Mouse (Mus musculus) ES-Bruce4 (cell line): ENCODE measurements around the gene Catip. TPM values are rescaled to one million over a fixed set of nuclear protein-coding genes. Genes with fewer than 3 reads are reported as not detected.

ENCODE experiments used
- H3K27ac ChIP-seq: 2 replicates; pipeline ENCODE4 v1.5.1; 2012; ENCODE audit warnings: low read length, inconsistent platforms; ENCODE audit not compliant: insufficient read depth
- H3K27me3 ChIP-seq: 2 replicates; pipeline ENCODE4 v1.6.1; 2012; ENCODE audit warnings: mild to moderate bottlenecking, low read length, inconsistent platforms; ENCODE audit not compliant: control insufficient read depth, poor library complexity, insufficient read depth, severe bottlenecking
- H3K36me3 ChIP-seq: 2 replicates; pipeline ENCODE4 v1.6.1; 2012; ENCODE audit warnings: inconsistent platforms, mild to moderate bottlenecking, low read length, moderate library complexity; ENCODE audit not compliant: control insufficient read depth, poor library complexity, insufficient read depth, severe bottlenecking
- H3K4me1 ChIP-seq: one replicate; pipeline ENCODE4 v1.8.1; 2011; ENCODE audit warnings: low read length; ENCODE audit not compliant: control insufficient read depth, insufficient read depth
- H3K4me3 ChIP-seq: 2 replicates; pipeline ENCODE4 v1.5.1; 2011; ENCODE audit warnings: low read depth, mild to moderate bottlenecking, low read length
- H3K9ac ChIP-seq: 2 replicates; pipeline ENCODE4 v1.6.1; 2012; ENCODE audit warnings: low read depth, mild to moderate bottlenecking, inconsistent platforms; ENCODE audit not compliant: poor library complexity, severe bottlenecking
- H3K9me3 ChIP-seq: replicated peaks from 2 replicates; pipeline ENCODE4 v1.6.1; 2012; ENCODE audit warnings: mild to moderate bottlenecking, low read length, inconsistent platforms; ENCODE audit not compliant: control insufficient read depth, poor library complexity, insufficient read depth, severe bottlenecking
- CTCF ChIP-seq: IDR thresholded peaks from one replicate; pipeline ENCODE4 v1.8.1; 2011; ENCODE audit warnings: low read depth, low read length
- EP300 ChIP-seq: IDR thresholded peaks from 2 replicates; pipeline ENCODE4 v1.6.1; 2011; ENCODE audit warnings: low read depth, low read length; ENCODE audit not compliant: insufficient read depth
- POLR2A ChIP-seq: IDR thresholded peaks from one replicate; pipeline ENCODE4 v1.8.1; 2011; ENCODE audit warnings: low read length; ENCODE audit not compliant: insufficient read depth
- polyA plus RNA-seq: library from polyadenylated mRNA; stranded (reverse); fragments of >200 nt; gene quantifications from 2 replicates; pipeline ENCODE4 v1.2.4, GENCODE M21; 2011; ENCODE audit warnings: low read depth; ENCODE audit not compliant: missing spikeins, insufficient read depth, insufficient read length

Catip gene
- polyA plus RNA-seq, 1 experiment: 0.75 TPM

DNA sequence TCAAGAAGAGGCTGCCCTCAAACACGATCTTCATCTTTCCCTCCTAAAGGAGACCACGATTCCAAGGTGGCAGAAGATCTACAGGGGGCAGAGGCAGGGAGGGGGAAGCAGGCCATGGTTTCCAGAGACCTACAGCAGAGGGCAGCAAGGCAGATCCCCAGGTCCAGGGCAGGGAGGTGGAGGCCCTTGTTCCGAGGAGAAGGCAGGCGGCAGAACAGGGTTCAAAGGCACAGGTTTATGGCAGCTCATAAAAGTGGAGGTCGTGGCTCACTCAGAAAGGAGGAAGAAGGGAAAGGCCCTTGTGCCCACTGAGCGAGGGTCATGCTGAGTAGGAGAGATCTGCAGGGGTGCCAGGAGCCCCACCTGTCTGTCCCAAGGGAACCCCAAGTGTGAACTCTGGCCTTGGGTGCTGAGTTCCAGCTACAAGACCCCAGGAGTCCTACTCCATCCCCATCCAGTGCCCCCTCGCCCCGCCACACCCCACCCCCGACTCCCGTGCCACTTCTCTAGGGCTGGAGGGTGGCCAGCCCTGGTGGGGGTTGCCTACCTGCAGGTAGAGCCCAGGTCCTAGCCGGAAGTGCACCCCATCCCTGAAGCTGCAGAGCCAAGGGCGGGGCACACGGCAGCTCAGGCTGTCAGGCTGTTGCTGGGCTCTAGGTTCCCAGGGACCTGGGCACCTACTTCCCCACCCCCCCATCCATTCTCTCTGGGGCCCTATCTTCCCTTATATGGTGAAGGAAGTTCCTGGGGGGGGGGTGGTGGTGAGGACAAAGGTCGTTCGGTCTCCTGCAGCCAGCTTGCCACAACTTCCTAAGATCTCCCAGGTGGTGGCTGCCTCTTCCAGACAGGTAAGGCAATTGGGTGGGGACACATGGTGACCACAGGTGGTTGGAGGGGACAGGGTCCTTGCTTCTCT, 46.9 kb downstream of the Catip start, which contains the start of gene Vil1:
Vil1 (plus strand) TSS at position 788 of the 916 bp plus-strand sequence.
- TF ChIP-seq EP300 (no peak), CTCF (no peak), POLR2A (no peak)
- H3K36me3 ChIP-seq: no peaks in the 10 kb centered on the region
- H3K9me3 ChIP-seq: no peaks in the 10 kb centered on the region
- H3K27me3 ChIP-seq: 0 out of 2 replicates have a peak, but pooled peaks cover 2% of the 10 kb centered on the region
- H3K4me1 ChIP-seq: no peaks in the 10 kb centered on the region
- no peak within 1 kb of the TSS for H3K9ac ChIP-seq
- H3K4me3 ChIP-seq: 0 out of 2 replicates have a peak within 1 kb of the TSS, but pooled peaks have one; percentile 8
- no peak within 1 kb of the TSS for H3K27ac ChIP-seq

DNA sequence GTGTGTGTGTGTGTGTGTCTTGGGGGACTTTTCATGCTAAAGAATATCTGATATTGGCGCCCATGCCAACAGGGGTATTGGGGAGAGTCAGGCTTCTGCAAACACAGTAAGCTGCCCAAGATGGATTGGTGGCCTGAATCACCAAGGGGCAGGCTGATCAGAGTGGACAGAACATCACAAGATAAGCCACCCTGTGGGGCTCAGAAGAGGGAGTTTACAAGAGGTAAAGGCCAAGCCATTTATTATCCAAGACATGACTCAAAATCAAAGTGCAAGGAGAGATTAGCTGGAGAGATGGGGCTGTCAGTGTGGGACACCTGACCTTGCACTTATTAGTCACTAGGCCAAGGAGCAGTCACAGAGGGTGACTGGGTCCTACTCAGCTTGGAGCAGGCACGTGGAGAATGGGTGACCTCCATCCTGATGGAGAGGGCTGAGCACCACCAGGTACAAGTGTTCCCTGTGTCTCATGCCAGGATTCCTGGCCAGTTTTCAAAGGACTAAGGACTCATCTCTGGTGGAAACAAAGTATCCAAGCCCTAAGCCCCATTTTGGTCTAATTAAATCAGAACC, 49.9 kb downstream of the Catip start:
- H3K9me3 ChIP-seq: no peaks in the 10 kb centered on the region
- no peaks in the 10 kb centered on the region for H3K36me3 ChIP-seq
- H3K4me3 ChIP-seq: no peak overlapping the region
- H3K27me3 ChIP-seq: 0 out of 2 replicates have a peak, but pooled peaks cover 2% of the 10 kb centered on the region
- H3K27ac ChIP-seq: no peak overlapping the region
- TF ChIP-seq EP300 (no peak), CTCF (no peak), POLR2A (no peak)
- no peaks in the 10 kb centered on the region for H3K4me1 ChIP-seq
- H3K9ac ChIP-seq: no peak overlapping the region

DNA sequence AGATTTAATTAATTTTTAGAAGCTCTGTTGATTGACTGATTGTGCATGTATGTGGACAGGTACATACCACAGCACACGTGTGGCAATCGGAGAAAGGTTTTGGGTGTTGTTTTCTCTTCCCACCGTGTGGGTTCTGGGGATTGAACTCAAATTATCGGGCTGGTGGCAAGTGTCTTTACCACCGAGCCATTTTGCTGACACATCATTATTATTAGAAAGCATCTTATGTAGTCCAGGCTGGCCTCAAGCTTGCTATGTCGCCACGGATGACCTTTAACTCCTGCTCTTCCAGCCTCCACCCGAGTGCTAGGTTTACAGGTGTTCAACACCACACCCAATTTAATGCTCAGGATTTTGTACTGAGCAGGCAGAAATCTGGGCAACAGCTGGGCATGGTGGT, 50.8 kb downstream of the Catip start:
- no peak overlapping the region for H3K9ac ChIP-seq
- no peaks in the 10 kb centered on the region for H3K9me3 ChIP-seq
- H3K4me3 ChIP-seq: no peak overlapping the region
- no peaks in the 10 kb centered on the region for H3K36me3 ChIP-seq
- H3K27ac ChIP-seq: no peak overlapping the region
- TF ChIP-seq EP300 (no peak), POLR2A (no peak), CTCF (no peak)
- 0 out of 2 replicates have a peak, but pooled peaks cover 2% of the 10 kb centered on the region for H3K27me3 ChIP-seq
- H3K4me1 ChIP-seq: no peaks in the 10 kb centered on the region

DNA sequence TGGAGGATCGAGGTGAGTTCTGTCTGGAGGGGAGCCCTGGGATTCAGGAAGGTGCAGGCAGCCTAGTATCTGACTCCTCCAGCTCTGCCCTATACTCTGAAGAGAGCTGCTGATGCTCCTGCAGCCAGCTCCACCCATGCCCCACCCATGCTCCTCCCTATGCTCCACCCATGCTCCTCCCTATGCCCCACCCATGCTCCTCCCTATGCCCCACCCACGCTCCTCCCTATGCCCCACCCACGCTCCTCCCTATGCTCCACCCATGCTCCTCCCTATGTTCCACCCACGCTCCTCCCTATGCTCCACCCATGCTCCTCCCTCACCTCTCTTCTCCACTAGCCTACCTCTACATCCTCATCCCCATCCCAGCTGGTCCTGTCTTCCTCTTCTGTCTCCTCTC, 53.2 kb downstream of the Catip start:
- no peaks in the 10 kb centered on the region for H3K36me3 ChIP-seq
- no peak overlapping the region for H3K4me3 ChIP-seq
- H3K4me1 ChIP-seq: peaks cover 6% of the 10 kb centered on the region
- TF ChIP-seq EP300: no peak
- no peak for TF ChIP-seq CTCF
- no peak for TF ChIP-seq POLR2A
- H3K27ac ChIP-seq: no peak overlapping the region
- H3K27me3 ChIP-seq: 0 out of 2 replicates have a peak, but pooled peaks cover under 1% of the 10 kb centered on the region
- no peaks in the 10 kb centered on the region for H3K9me3 ChIP-seq
- H3K9ac ChIP-seq: no peak overlapping the region

Other genes starting within 250 kb of the Catip start
- gene Tns1, start 237.7 kb upstream of the Catip start, polyA plus RNA-seq: 6.5 and 9.0 TPM in 2 replicates
- gene Rufy4, start 236.6 kb upstream of the Catip start, polyA plus RNA-seq: not detected in 2 replicates
- 0.21 and 0.27 TPM in 2 replicates for gene Cxcr2, start 208.1 kb upstream of the Catip start, polyA plus RNA-seq
- not detected in 2 replicates for gene Cxcr1, start 167.5 kb upstream of the Catip start, polyA plus RNA-seq
- gene Arpc2, start 126.0 kb upstream of the Catip start, polyA plus RNA-seq: 282 and 284 TPM in 2 replicates
- not detected in 2 replicates for gene Gpbar1, start 83.6 kb upstream of the Catip start, polyA plus RNA-seq
- 96.3 and 103 TPM in 2 replicates for gene Aamp, start 77.4 kb upstream of the Catip start, polyA plus RNA-seq
- gene Pnkd, start 77.2 kb upstream of the Catip start, polyA plus RNA-seq: 40.9 and 43.6 TPM in 2 replicates
- 58.8 and 62.2 TPM in 2 replicates for gene Tmbim1, start 56.5 kb upstream of the Catip start, polyA plus RNA-seq
- 0.94 and 1.5 TPM in 2 replicates for gene Slc11a1, start 13.1 kb downstream of the Catip start, polyA plus RNA-seq
- 28.6 and 33.6 TPM in 2 replicates for gene Ctdsp1, start 29.4 kb downstream of the Catip start, polyA plus RNA-seq
- gene Vil1, start 47.3 kb downstream of the Catip start, polyA plus RNA-seq: 0.61 TPM in 2 replicates
- gene Cnot9, start 143.9 kb downstream of the Catip start, polyA plus RNA-seq: 93.1 and 99.8 TPM in 2 replicates
- 1.8 and 2.9 TPM in 2 replicates for gene Plcd4, start 180.8 kb downstream of the Catip start, polyA plus RNA-seq
- 52.1 and 52.8 TPM in 2 replicates for gene Usp37, start 182.2 kb downstream of the Catip start, polyA plus RNA-seq
- 15.9 and 20.0 TPM in 2 replicates for gene Zfp142, start 226.1 kb downstream of the Catip start, polyA plus RNA-seq
- gene Bcs1l, start 226.2 kb downstream of the Catip start, polyA plus RNA-seq: 18.4 and 22.3 TPM in 2 replicates
- gene Rnf25, start 239.3 kb downstream of the Catip start, polyA plus RNA-seq: 39.6 and 40.4 TPM in 2 replicates
- gene Stk36, start 239.3 kb downstream of the Catip start, polyA plus RNA-seq: 4.8 and 6.2 TPM in 2 replicates